Mouse (Mus musculus) heart, postnatal 10 days (tissue): Measurements from ENCODE around the gene 2900092C05Rik. TPM values are rescaled to one million over a fixed set of nuclear protein-coding genes. Genes with fewer than 3 reads are reported as not detected.
A peak's percentile ranks its signal among the peaks of the same experiment; 100 is the strongest.

Experiments
- DNase-seq, 2 experiments: peaks; one replicate each; pipeline ENCODE4 v3.0.0; 2021
- intact Hi-C: fragments of 180-260 bp; cut with DNase I; formaldehyde crosslinking; loops from one replicate; pipeline ENCODE4 v1.15.1; 2025
- total RNA-seq, 2 experiments: library from RNA; stranded (reverse); gene quantifications; 2 replicates each; pipeline ENCODE4 v1.2.3; 2021

The 2900092C05Rik gene
- total RNA-seq, result not detected

DNA sequence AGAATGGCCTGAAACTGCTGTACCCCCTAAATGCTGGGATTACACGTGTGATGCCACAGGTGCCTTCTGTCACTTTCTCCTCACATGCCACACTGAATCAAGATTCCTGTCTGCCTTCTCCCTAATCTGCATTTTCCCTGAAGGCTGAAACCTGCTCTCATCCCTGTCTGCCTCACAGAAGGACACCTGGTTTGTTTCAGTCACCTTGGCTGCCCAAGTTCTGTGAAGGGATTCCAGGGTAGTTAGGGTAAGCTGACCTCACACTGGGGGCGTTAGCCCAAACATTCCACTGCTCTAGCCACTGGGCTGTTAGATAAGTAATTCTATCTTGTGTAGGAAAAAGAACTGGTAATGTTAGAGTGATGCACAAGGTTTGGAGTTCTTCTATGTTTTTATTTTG lies at the start of gene 2900092C05Rik:
Gene 2900092C05Rik (plus strand): TSS at position 301 of the 400 bp plus-strand sequence.
- DNase-seq, result no peak
- intact Hi-C loops, result no loop called here

DNA sequence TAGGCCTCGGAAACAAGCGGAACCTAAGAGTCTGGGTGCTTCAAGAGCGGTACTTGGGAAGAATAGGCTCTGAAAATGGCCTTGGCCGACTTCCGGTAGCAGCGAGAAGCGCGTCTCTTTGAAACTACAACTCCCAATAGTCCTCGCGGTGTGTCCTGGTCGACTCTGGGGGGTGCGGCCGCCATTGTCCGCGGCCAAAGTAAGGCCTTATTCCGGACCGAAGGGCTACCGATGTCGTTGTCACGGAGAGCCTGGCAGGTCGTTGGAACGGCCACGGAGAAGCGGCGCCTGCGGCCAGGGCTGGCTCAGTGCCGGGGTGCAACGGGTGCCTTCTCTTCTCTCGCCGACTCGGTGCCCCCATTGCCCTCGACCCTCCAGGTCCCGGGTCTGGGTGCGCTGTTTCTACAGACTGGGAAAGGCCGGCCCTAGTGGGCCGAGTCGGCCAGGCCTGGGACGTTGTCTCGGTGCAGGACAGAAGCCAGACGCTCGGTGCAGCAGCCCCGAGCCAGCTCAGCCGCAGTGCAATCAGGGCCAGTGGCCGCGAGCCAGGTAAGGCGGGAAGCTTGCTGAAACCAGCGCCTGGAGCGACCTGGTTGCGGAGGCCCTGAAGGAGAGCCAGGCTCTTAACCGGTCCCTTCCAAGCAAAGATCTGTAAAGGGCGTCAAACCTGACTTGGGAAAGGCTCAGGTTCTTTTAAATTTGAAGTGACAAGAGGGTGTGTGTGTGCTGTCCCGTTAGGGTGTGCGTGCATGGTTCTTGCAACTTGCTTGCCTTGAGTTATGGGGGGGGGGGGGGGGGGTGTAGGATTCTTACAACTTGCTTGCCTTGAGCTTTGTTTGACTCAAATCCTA lies 33.9 kb upstream of the 2900092C05Rik start, which contains the start of gene Zfp606:
Gene Zfp606 (plus strand): TSS at position 136 of the 851 bp plus-strand sequence.
- peak; percentile 92 to 93 for DNase-seq
- intact Hi-C loops, result loop anchor here (5.0 to 10.0 kb wide), 3 partner anchors 56 to 574 kb away; partner anchors contain the start of genes Mzf1, Zfp551 and Zscan22

DNA sequence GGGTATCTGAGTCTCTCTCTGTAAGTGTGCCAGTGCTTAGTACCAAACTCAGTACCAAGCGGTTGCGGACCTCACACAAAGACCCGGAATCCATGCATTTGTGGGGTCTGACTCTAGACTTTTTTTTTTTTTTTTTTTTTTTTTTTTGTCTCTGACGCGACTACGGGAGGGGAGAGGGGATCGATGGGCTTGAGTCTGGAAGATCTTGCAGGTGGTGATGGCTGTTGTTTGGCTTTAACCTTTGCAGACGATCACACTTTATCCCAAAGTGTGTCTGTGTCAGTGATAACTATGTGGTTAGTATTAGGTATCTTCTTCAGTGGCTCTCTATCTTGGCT lies 33.3 kb upstream of the 2900092C05Rik start:
- intact Hi-C loops, result loop anchor here (5.0 to 10.0 kb wide), 3 partner anchors 57 to 573 kb away; partner anchors contain the start of genes Mzf1, Zfp551 and Zscan22
- peak in 1 of 2 experiments; percentile 5 for DNase-seq

DNA sequence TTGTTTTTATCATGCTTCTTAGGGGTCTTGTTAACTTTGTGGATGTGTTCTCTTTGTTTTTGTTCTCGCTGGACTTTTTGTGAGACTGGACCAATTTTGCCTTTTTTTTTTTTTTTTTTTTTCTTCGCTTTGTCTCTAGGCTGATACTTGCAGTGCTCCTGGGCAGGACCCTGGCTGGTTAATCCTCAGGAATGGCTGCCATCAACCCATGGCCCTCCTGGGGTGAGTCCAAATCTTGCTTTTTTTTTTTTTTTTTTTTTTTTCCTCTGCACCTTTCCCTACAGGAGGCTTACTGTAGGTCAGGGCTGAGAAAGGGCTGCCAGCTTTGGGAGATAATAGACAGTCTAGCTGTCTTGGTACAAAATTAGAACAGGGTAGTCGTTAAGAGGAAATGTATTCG lies 32.8 kb upstream of the 2900092C05Rik start:
- DNase-seq, result no peak
- intact Hi-C loops, result loop anchor here (5.0 to 10.0 kb wide), 3 partner anchors 57 to 573 kb away; partner anchors contain the start of genes Mzf1, Zfp551 and Zscan22

DNA sequence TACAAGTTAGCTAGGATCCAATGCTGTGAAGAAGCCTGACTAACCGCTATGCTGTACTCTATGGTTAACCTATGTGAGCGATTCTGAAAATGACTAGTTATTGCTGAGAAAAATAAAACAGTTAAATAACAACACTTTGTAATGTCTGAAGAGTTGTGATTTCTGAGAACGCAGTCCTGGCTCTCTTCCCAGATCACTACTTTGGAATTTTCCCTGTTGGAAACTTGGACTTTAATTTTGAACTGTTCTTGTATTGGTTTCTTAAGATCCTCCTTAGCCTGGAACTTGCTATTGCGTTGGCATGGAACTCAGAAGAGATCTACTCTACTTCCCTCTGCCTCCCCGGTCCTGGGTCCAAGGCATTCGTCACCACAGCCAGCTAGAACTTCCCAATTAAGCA lies 28.5 kb upstream of the 2900092C05Rik start:
- no peak for DNase-seq
- intact Hi-C loops, result loop anchor here (10.0 kb wide), 1 partner anchor 1999 kb away; no protein-coding TSS in a partner anchor

DNA sequence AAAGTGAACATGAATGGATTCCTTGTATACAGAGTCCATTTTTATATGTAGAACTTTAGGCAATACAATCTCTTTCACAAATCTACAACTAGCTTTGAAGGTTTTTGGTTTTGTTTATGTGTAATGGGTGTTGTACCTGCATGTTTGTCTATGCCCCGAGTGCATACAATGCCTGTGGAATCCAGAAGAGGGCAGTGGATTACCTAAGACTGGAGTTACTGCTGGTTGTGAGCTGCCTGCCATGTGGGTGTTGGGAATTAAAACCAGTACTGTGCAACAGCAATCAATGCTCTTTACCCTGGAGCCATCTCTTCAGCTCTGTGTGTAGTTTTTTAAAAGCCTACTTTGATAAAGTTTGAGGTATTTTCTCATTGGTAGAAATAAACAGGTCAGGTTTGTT lies 26.4 kb upstream of the 2900092C05Rik start:
- intact Hi-C loops, result loop anchor here (10.0 kb wide), 1 partner anchor 2001 kb away; no protein-coding TSS in a partner anchor
- no peak for DNase-seq

DNA sequence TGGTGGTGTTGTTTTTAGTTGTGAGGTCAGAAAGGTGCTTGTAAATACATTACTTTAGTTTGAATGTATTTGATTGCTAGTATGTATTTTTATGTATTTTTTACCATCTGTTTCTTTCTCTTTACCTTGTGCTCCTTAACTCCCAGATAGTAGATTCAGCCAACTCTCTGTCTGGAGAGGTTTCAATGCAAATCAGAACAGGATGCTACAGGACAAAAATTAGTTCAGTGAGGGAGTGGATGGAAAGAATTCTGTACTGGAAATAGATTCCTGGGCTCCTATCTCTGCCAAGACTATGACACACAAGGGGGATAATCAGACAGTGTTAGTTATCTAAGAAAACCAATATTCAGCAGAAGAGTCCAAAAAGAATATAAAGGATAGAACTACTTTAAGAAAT lies 25.6 kb upstream of the 2900092C05Rik start:
- intact Hi-C loops, result loop anchor here (10.0 kb wide), 1 partner anchor 2002 kb away; no protein-coding TSS in a partner anchor

DNA sequence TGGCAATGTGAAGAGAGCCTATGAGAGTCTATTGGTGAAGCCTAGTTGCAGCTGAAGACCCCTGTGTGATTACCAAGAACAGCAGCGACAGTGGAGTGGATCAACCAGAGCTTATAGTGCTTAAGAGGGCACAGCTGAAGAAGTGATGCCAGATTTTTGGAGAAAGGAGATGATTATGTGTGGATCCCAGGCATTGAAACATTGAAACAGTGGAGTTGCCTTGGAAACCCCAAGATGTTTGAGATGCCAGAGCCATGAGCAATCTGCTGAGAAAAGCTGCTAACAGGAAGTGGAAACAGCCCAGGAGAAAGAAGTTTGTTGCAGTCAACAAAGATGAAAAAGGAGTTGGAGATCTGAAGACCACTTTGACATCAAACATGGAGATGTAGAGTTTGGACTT lies 1.4 kb upstream of the 2900092C05Rik start:
- DNase-seq, result no peak
- intact Hi-C loops, result no loop called here

More for the DNA sequence above, 25.6 kb upstream of the 2900092C05Rik start:
- DNase-seq, result no peak

Other genes starting within 250 kb of the 2900092C05Rik start
- not detected for gene Vmn1r81, start 244.2 kb upstream of the 2900092C05Rik start, total RNA-seq
- gene Vmn1r82, start 212.1 kb upstream of the 2900092C05Rik start, total RNA-seq, result not detected
- gene Vmn1r83, start 183.0 kb upstream of the 2900092C05Rik start, total RNA-seq, result not detected
- not detected for gene Vmn1r84, start 143.2 kb upstream of the 2900092C05Rik start, total RNA-seq
- gene Zfp551, start 89.8 kb upstream of the 2900092C05Rik start, total RNA-seq, result 1 to 10 TPM; 2.9 to 4.0 TPM
- gene Zfp606, start 34.2 kb upstream of the 2900092C05Rik start, total RNA-seq, result 10 to 100 TPM; 14.4 to 17.5 TPM
- under 1 TPM; 0.02 TPM for gene Vmn2r53, start 96.3 kb downstream of the 2900092C05Rik start, total RNA-seq
- gene Vmn2r54, start 127.8 kb downstream of the 2900092C05Rik start, total RNA-seq, result not detected
- not detected for gene Vmn2r55, start 172.5 kb downstream of the 2900092C05Rik start, total RNA-seq
- gene Vmn2r56, start 222.5 kb downstream of the 2900092C05Rik start, total RNA-seq, result not detected